In the genomic region with DNA sequence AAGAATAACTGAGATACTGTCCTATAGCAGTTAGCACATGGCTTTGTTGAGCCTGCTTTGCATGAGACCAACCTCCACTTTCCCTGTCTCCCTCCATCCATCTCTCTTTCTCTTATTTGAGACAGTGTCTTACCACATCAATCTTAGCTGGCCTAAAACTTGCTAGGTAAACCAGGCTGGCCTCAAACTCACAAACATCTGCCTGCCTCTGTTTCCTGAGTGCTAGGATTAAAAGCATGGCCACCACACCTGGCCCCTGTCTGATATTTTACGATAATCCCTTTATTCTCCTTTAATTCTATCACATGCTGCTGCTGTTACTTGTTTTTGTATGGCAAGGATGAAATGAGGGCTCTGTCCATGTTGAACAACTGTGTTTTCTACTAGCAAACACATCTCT, we compare ENCODE assay signal across 32 mouse cellular contexts.
"Had no signal": no experiment of that assay in that cellular context is flagged by ENCODE, and none has a peak within 500 bp of the region (broad histone marks: within the 10 kb centered on the region; RNA-seq: fewer than 3 reads in every experiment).

No protein-coding gene starts in this region.

- ATAC-seq: liver, embryonic 12.5 days; liver, postnatal 0 days; lung, postnatal 0 days; midbrain, embryonic 13.5 days; midbrain, embryonic 15.5 days; midbrain, embryonic 16.5 days had no signal

- DNase-seq: left cerebral cortex, postnatal 4 days; liver; liver, embryonic 13.5 days; liver, postnatal 0 days; lung, adult 18-20 months; lung, adult 2 months; lung, embryonic 14.5 days; lung, postnatal 10 days; lung, postnatal 14 days; lung, postnatal 36 days; lung, postnatal 4 days; midbrain, embryonic 14.5 days had no signal

- H3K27me3 ChIP-seq: limb, embryonic 12.5 days; limb, embryonic 13.5 days; limb, embryonic 15.5 days; liver, embryonic 12.5 days; liver, embryonic 13.5 days; liver, embryonic 15.5 days; lung, embryonic 15.5 days; megakaryocyte, embryonic 14.5 days; midbrain, embryonic 12.5 days; midbrain, embryonic 13.5 days; midbrain, embryonic 15.5 days; neural tube, embryonic 12.5 days had no signal

- H3K4me3 ChIP-seq: limb, embryonic 10.5 days; limb, embryonic 12.5 days; limb, embryonic 13.5 days; limb, embryonic 15.5 days; liver, embryonic 12.5 days; liver, embryonic 13.5 days; liver, embryonic 15.5 days; lung, embryonic 15.5 days; megakaryocyte, embryonic 14.5 days; midbrain, embryonic 10.5 days; midbrain, embryonic 12.5 days; midbrain, embryonic 13.5 days; midbrain, embryonic 15.5 days; myocyte; neural tube, embryonic 12.5 days had no signal

- H3K4me2 ChIP-seq: limb, embryonic 12.5 days; limb, embryonic 13.5 days; limb, embryonic 15.5 days; liver, embryonic 11.5 days; liver, embryonic 12.5 days; liver, embryonic 13.5 days; liver, embryonic 15.5 days; lung, embryonic 14.5 days; lung, embryonic 15.5 days; midbrain, embryonic 11.5 days; midbrain, embryonic 12.5 days; midbrain, embryonic 13.5 days; midbrain, embryonic 15.5 days; neural tube, embryonic 12.5 days had no signal

- H3K36me3 ChIP-seq: liver, embryonic 12.5 days; liver, embryonic 13.5 days; liver, embryonic 15.5 days; midbrain, embryonic 10.5 days had no signal

- H3K4me1 ChIP-seq: limb, embryonic 10.5 days; lung, embryonic 15.5 days; midbrain, embryonic 10.5 days; midbrain, embryonic 12.5 days; midbrain, embryonic 13.5 days; midbrain, embryonic 15.5 days; neural tube, embryonic 12.5 days had no signal

- H3K27ac ChIP-seq: limb, embryonic 10.5 days; limb, embryonic 12.5 days; limb, embryonic 13.5 days; limb, embryonic 15.5 days; liver, embryonic 12.5 days; liver, embryonic 13.5 days; liver, embryonic 14.5 days; liver, embryonic 15.5 days; lung, embryonic 15.5 days; macrophage; midbrain, embryonic 10.5 days; midbrain, embryonic 12.5 days; midbrain, embryonic 13.5 days; midbrain, embryonic 15.5 days; neural tube, embryonic 12.5 days had no signal

- H3K9ac ChIP-seq: limb, embryonic 12.5 days; limb, embryonic 13.5 days; limb, embryonic 15.5 days; liver, embryonic 12.5 days; liver, embryonic 13.5 days; liver, embryonic 14.5 days; liver, embryonic 15.5 days; liver, postnatal 0 days; lung, embryonic 14.5 days; lung, embryonic 15.5 days; midbrain, embryonic 12.5 days; midbrain, embryonic 13.5 days; midbrain, embryonic 15.5 days; neural tube, embryonic 12.5 days had no signal

- H3K9me3 ChIP-seq: limb, embryonic 10.5 days; limb, embryonic 12.5 days; limb, embryonic 13.5 days; limb, embryonic 15.5 days; liver, embryonic 12.5 days; liver, embryonic 13.5 days; liver, embryonic 15.5 days; lung, embryonic 15.5 days; megakaryocyte, embryonic 14.5 days; midbrain, embryonic 10.5 days; midbrain, embryonic 12.5 days; midbrain, embryonic 13.5 days; midbrain, embryonic 15.5 days; neural tube, embryonic 12.5 days had no signal
